Mouse (Mus musculus) neural tube, embryonic 12.5 days (tissue): Measurements from ENCODE around the gene Ubxn2a. TPM values are rescaled to one million over a fixed set of nuclear protein-coding genes. Genes with fewer than 3 reads are reported as not detected.
"Not testable (repeated sequence)": the region's sequence is repeated elsewhere in the genome, so short reads cannot be mapped to it uniquely, and the experiment has no call there.

ENCODE experiments used
- ATAC-seq: fragments of 200-750 bp; cut with Nextera tagmentation; 2 replicates; pipeline ENCODE4 v1.8.0; 2017; ENCODE audit warnings: low read depth, mild to moderate bottlenecking, moderate TSS enrichment, moderate library complexity; ENCODE audit not compliant: low FRiP score
- H3K27ac ChIP-seq: fragments of 300-500 bp; sonication (generic); 2 replicates; pipeline ENCODE4 v1.5.1; 2016
- H3K27me3 ChIP-seq: fragments of 300-500 bp; sonication (generic); replicated peaks from 2 replicates; pipeline ENCODE4 v1.6.1; 2016; ENCODE audit warnings: mild to moderate bottlenecking
- H3K36me3 ChIP-seq: fragments of 300-500 bp; sonication (generic); 2 replicates; pipeline ENCODE4 v1.6.1; 2016; ENCODE audit warnings: mild to moderate bottlenecking
- H3K4me1 ChIP-seq: fragments of 300-500 bp; sonication (generic); 2 replicates; pipeline ENCODE4 v1.6.1; 2016
- H3K4me2 ChIP-seq: fragments of 300-500 bp; sonication (generic); replicated peaks from 2 replicates; pipeline ENCODE4 v1.6.1; 2016; ENCODE audit warnings: mild to moderate bottlenecking
- H3K4me3 ChIP-seq: fragments of 300-500 bp; sonication (generic); 2 replicates; pipeline ENCODE4 v1.5.1; 2016
- H3K9ac ChIP-seq: fragments of 300-500 bp; sonication (generic); 2 replicates; pipeline ENCODE4 v1.6.1; 2016; ENCODE audit warnings: mild to moderate bottlenecking
- H3K9me3 ChIP-seq: fragments of 300-500 bp; sonication (generic); 2 replicates; pipeline ENCODE4 v1.6.1; 2016; ENCODE audit warnings: mild to moderate bottlenecking
- WGBS: fragments of 180-500 bp; shearing (Covaris S2); methylation state at CpG from one replicate; pipeline ENCODE4 v1.1.7; 2016; 5-methylcytosine and 5-hydroxymethylcytosine counted together
- polyA plus RNA-seq: library from polyadenylated mRNA; unstranded; fragments of >200 nt; fragmentation: Nextera tagmentation; extraction: Ambion mirVana; gene quantifications from 2 replicates; pipeline ENCODE4 v1.2.1, GENCODE M21; 2016

The Ubxn2a gene
- polyA plus RNA-seq, result 33.5 and 35.4 TPM in 2 replicates

GRCm38 (mm10) chr12:4906951-4907906 is at the start of gene Ubxn2a:
Gene Ubxn2a (minus strand): TSS chr12:4907705.
- ATAC-seq, result peak; percentile 92
- Histone ChIP-seq H3K4me3 (peak within 1 kb of the TSS; percentile 79), H3K27ac (peak within 1 kb of the TSS; percentile 79), H3K4me1 (no peaks in the 10 kb centered on the region), H3K9ac (peak within 1 kb of the TSS; percentile 84), H3K9me3 (no peaks in the 10 kb centered on the region), H3K4me2 (peak within 1 kb of the TSS; percentile 76), H3K36me3 (no peaks in the 10 kb centered on the region), H3K27me3 (no peaks in the 10 kb centered on the region)
- under 1% methylated on average over 124 of the region's 125 CpGs for WGBS

GRCm38 (mm10) chr12:4953156-4953555 is 45.7 kb upstream of the Ubxn2a start:
- no peaks in the 10 kb centered on the region for H3K9me3 ChIP-seq
- no peaks in the 10 kb centered on the region for H3K27me3 ChIP-seq
- no peak for ATAC-seq
- no peak overlapping the region for H3K27ac ChIP-seq
- H3K4me2 ChIP-seq, result no peak overlapping the region
- H3K4me3 ChIP-seq, result no peak overlapping the region
- WGBS, result 89% methylated on average over 4 of the region's 4 CpGs
- H3K36me3 ChIP-seq, result peaks cover 51% of the 10 kb centered on the region
- H3K9ac ChIP-seq, result no peak overlapping the region
- no peaks in the 10 kb centered on the region for H3K4me1 ChIP-seq

- peaks cover 58% of the 10 kb centered on the region for H3K36me3 ChIP-seq
- no peak for ATAC-seq
- no peaks in the 10 kb centered on the region for H3K9me3 ChIP-seq
- no peak overlapping the region for H3K9ac ChIP-seq
- H3K4me3 ChIP-seq, result no peak overlapping the region
- H3K4me2 ChIP-seq, result no peak overlapping the region
- WGBS, result 97% methylated on average over 1 of the region's 1 CpGs
- no peaks in the 10 kb centered on the region for H3K27me3 ChIP-seq
- H3K4me1 ChIP-seq, result no peaks in the 10 kb centered on the region
- no peak overlapping the region for H3K27ac ChIP-seq
These were observed 44.8 kb upstream of the Ubxn2a start for GRCm38 (mm10) chr12:4952272-4952671.

GRCm38 (mm10) chr12:4930820-4931548 is 23.5 kb upstream of the Ubxn2a start:
- Histone ChIP-seq H3K9me3 (no peaks in the 10 kb centered on the region), H3K27me3 (no peaks in the 10 kb centered on the region), H3K36me3 (no peaks in the 10 kb centered on the region), H3K4me3 (no peak overlapping the region), H3K27ac (no peak overlapping the region), H3K4me2 (no peak overlapping the region), H3K9ac (no peak overlapping the region), H3K4me1 (no peaks in the 10 kb centered on the region)
- WGBS, result 96% methylated on average over 3 of the region's 3 CpGs
- no peak for ATAC-seq

- Histone ChIP-seq H3K9ac (no peak overlapping the region), H3K4me3 (no peak overlapping the region), H3K9me3 (no peaks in the 10 kb centered on the region), H3K4me2 (no peak overlapping the region), H3K27me3 (no peaks in the 10 kb centered on the region), H3K27ac (no peak overlapping the region), H3K36me3 (no peaks in the 10 kb centered on the region), H3K4me1 (no peaks in the 10 kb centered on the region)
- no peak for ATAC-seq
- 98% methylated on average over 2 of the region's 2 CpGs for WGBS
These were observed 20.7 kb upstream of the Ubxn2a start for GRCm38 (mm10) chr12:4928197-4928596.

- peak overlapping the region; percentile 93 for H3K4me3 ChIP-seq
- H3K36me3 ChIP-seq, result no peaks in the 10 kb centered on the region
- peaks cover 7% of the 10 kb centered on the region for H3K4me1 ChIP-seq
- peak overlapping the region; percentile 70 for H3K4me2 ChIP-seq
- H3K27me3 ChIP-seq, result no peaks in the 10 kb centered on the region
- H3K27ac ChIP-seq, result peak overlapping the region; percentile 97
- H3K9me3 ChIP-seq, result no peaks in the 10 kb centered on the region
- WGBS, result under 1% methylated on average over 48 of the region's 48 CpGs
- H3K9ac ChIP-seq, result peak overlapping the region; percentile 99
- ATAC-seq, result no peak; the same call in 1 of the 2 replicates
These were observed 10.5 kb upstream of the Ubxn2a start for GRCm38 (mm10) chr12:4917805-4918591.

GRCm38 (mm10) chr12:4916994-4917804 is 9.7 kb upstream of the Ubxn2a start, which contains the start of gene Atad2b:
Gene Atad2b (plus strand): TSS chr12:4917353.
- Histone ChIP-seq H3K4me2 (peak within 1 kb of the TSS; percentile 70), H3K4me1 (peaks cover 7% of the 10 kb centered on the region), H3K36me3 (no peaks in the 10 kb centered on the region), H3K9me3 (no peaks in the 10 kb centered on the region), H3K27ac (peak within 1 kb of the TSS; percentile 97), H3K27me3 (no peaks in the 10 kb centered on the region), H3K9ac (peak within 1 kb of the TSS; percentile 99), H3K4me3 (peak within 1 kb of the TSS; percentile 93)
- ATAC-seq, result peak; percentile 99
- WGBS, result under 1% methylated on average over 75 of the region's 89 CpGs

- no peaks in the 10 kb centered on the region for H3K9me3 ChIP-seq
- ATAC-seq, result no peak
- H3K9ac ChIP-seq, result no peak overlapping the region
- no peaks in the 10 kb centered on the region for H3K27me3 ChIP-seq
- H3K4me1 ChIP-seq, result peaks cover 4% of the 10 kb centered on the region
- WGBS, result 82% methylated on average over 3 of the region's 3 CpGs
- no peaks in the 10 kb centered on the region for H3K36me3 ChIP-seq
- no peak overlapping the region for H3K4me2 ChIP-seq
- no peak overlapping the region for H3K4me3 ChIP-seq
- no peak overlapping the region for H3K27ac ChIP-seq
These were observed 7.4 kb upstream of the Ubxn2a start for GRCm38 (mm10) chr12:4914944-4915343.

GRCm38 (mm10) chr12:4914441-4914840 is 6.9 kb upstream of the Ubxn2a start:
- H3K4me1 ChIP-seq, result peaks cover 4% of the 10 kb centered on the region
- ATAC-seq, result no peak
- no peaks in the 10 kb centered on the region for H3K36me3 ChIP-seq
- H3K9me3 ChIP-seq, result no peaks in the 10 kb centered on the region
- H3K9ac ChIP-seq, result no peak overlapping the region
- no peak overlapping the region for H3K27ac ChIP-seq
- H3K27me3 ChIP-seq, result no peaks in the 10 kb centered on the region
- WGBS, result 57% methylated on average over 3 of the region's 3 CpGs
- H3K4me2 ChIP-seq, result no peak overlapping the region
- no peak overlapping the region for H3K4me3 ChIP-seq

- ATAC-seq, result no peak
- H3K4me2 ChIP-seq, result no peak overlapping the region
- no peak overlapping the region for H3K27ac ChIP-seq
- H3K4me3 ChIP-seq, result no peak overlapping the region
- WGBS, result 88% methylated on average over 4 of the region's 4 CpGs
- no peaks in the 10 kb centered on the region for H3K4me1 ChIP-seq
- H3K27me3 ChIP-seq, result no peaks in the 10 kb centered on the region
- no peak overlapping the region for H3K9ac ChIP-seq
- no peaks in the 10 kb centered on the region for H3K36me3 ChIP-seq
- no peaks in the 10 kb centered on the region for H3K9me3 ChIP-seq
These were observed 4.2 kb upstream of the Ubxn2a start for GRCm38 (mm10) chr12:4911716-4912115.

- not testable (repeated sequence) for H3K4me2 ChIP-seq, H3K27ac ChIP-seq
- WGBS, result 89% methylated on average over 1 of the region's 1 CpGs
These were observed 3.0 kb upstream of the Ubxn2a start for GRCm38 (mm10) chr12:4910496-4910895.

More at GRCm38 (mm10) chr12:4910496-4910895, 3.0 kb upstream of the Ubxn2a start:
- H3K9me3 ChIP-seq, H3K9ac ChIP-seq, H3K4me3 ChIP-seq, H3K27me3 ChIP-seq, H3K36me3 ChIP-seq, H3K4me1 ChIP-seq, ATAC-seq: not testable (repeated sequence)
